Mouse (Mus musculus): ENCODE results near the gene Ptprs. TPM values are rescaled to one million over a fixed set of nuclear protein-coding genes. Genes with fewer than 3 reads are reported as not detected.
A peak's percentile ranks its signal among the peaks of the same experiment; 100 is the strongest.

Gene Ptprs
- 478 and 518 TPM in 2 replicates for polyA plus RNA-seq (2012; rRNA removed)

- Histone ChIP-seq H3K27ac (ENCODE audit: insufficient read depth, low read length) (peak within 1 kb of the TSS; percentile 76), H3K27me3 (ENCODE audit: control insufficient read depth, insufficient read depth, low read length) (no peaks in the 10 kb centered on the region), H3K4me3 (replicated peaks; ENCODE audit: insufficient read depth, low read depth, low read length) (peak within 1 kb of the TSS; percentile 83), H3K4me1 (ENCODE audit: control insufficient read depth, insufficient read depth, low read length) (peaks cover 4% of the 10 kb centered on the region; the same call in 1 of the 2 replicates)
- peak; percentile 98 for DNase-seq
- TF ChIP-seq CTCF (IDR thresholded peaks at IDR 0.05; ENCODE audit: borderline replicate concordance, insufficient read depth, low read depth, low read length): no peak
- no peak for TF ChIP-seq POLR2A (IDR thresholded peaks at IDR 0.05; ENCODE audit: borderline replicate concordance, insufficient read depth, low read length)
- 2% methylated on average over 27 of the region's 27 CpGs for WGBS
Observed at GRCm38 (mm10) chr17:56476402-56476752, at the start of gene Ptprs. TSS of gene Ptprs (minus strand) at chr17:56476483.

GRCm38 (mm10) chr17:56524943-56525342, 48.7 kb upstream of the Ptprs start:
- Histone ChIP-seq H3K4me1 (ENCODE audit: control insufficient read depth, insufficient read depth, low read length) (no peaks in the 10 kb centered on the region), H3K27me3 (ENCODE audit: control insufficient read depth, insufficient read depth, low read length) (no peaks in the 10 kb centered on the region), H3K27ac (ENCODE audit: insufficient read depth, low read length) (no peak overlapping the region), H3K4me3 (replicated peaks; ENCODE audit: insufficient read depth, low read depth, low read length) (no peak overlapping the region)
- 89% methylated on average over 4 of the region's 4 CpGs for WGBS
- DNase-seq: no peak
- no peak for TF ChIP-seq POLR2A (IDR thresholded peaks at IDR 0.05; ENCODE audit: borderline replicate concordance, insufficient read depth, low read length)
- TF ChIP-seq CTCF (IDR thresholded peaks at IDR 0.05; ENCODE audit: borderline replicate concordance, insufficient read depth, low read depth, low read length): no peak

- H3K4me1 ChIP-seq (ENCODE audit: control insufficient read depth, insufficient read depth, low read length): no peaks in the 10 kb centered on the region
- WGBS: 43% methylated on average over 1 of the region's 1 CpGs
- no peak overlapping the region for H3K4me3 ChIP-seq (replicated peaks; ENCODE audit: insufficient read depth, low read depth, low read length)
- no peak overlapping the region for H3K27ac ChIP-seq (ENCODE audit: insufficient read depth, low read length)
- no peaks in the 10 kb centered on the region for H3K27me3 ChIP-seq (ENCODE audit: control insufficient read depth, insufficient read depth, low read length)
- DNase-seq: no peak
- TF ChIP-seq CTCF (IDR thresholded peaks at IDR 0.05; ENCODE audit: borderline replicate concordance, insufficient read depth, low read depth, low read length): no peak
- no peak for TF ChIP-seq POLR2A (IDR thresholded peaks at IDR 0.05; ENCODE audit: borderline replicate concordance, insufficient read depth, low read length)
Observed at GRCm38 (mm10) chr17:56522744-56523143, 46.5 kb upstream of the Ptprs start.

- no peak overlapping the region for H3K27ac ChIP-seq (ENCODE audit: insufficient read depth, low read length)
- no peak overlapping the region for H3K4me3 ChIP-seq (replicated peaks; ENCODE audit: insufficient read depth, low read depth, low read length)
- no peaks in the 10 kb centered on the region; the same call in 1 of the 2 replicates for H3K4me1 ChIP-seq (ENCODE audit: control insufficient read depth, insufficient read depth, low read length)
- DNase-seq: no peak
- TF ChIP-seq POLR2A (IDR thresholded peaks at IDR 0.05; ENCODE audit: borderline replicate concordance, insufficient read depth, low read length): no peak
- TF ChIP-seq CTCF (IDR thresholded peaks at IDR 0.05; ENCODE audit: borderline replicate concordance, insufficient read depth, low read depth, low read length): no peak
- WGBS: 20% methylated on average over 13 of the region's 13 CpGs
- H3K27me3 ChIP-seq (ENCODE audit: control insufficient read depth, insufficient read depth, low read length): no peaks in the 10 kb centered on the region
Observed at GRCm38 (mm10) chr17:56515690-56516410, 39.6 kb upstream of the Ptprs start.

GRCm38 (mm10) chr17:56514916-56515315, 38.6 kb upstream of the Ptprs start:
- Histone ChIP-seq H3K27ac (ENCODE audit: insufficient read depth, low read length) (no peak overlapping the region), H3K4me3 (replicated peaks; ENCODE audit: insufficient read depth, low read depth, low read length) (no peak overlapping the region), H3K27me3 (ENCODE audit: control insufficient read depth, insufficient read depth, low read length) (no peaks in the 10 kb centered on the region), H3K4me1 (ENCODE audit: control insufficient read depth, insufficient read depth, low read length) (no peaks in the 10 kb centered on the region; the same call in 1 of the 2 replicates)
- TF ChIP-seq CTCF (IDR thresholded peaks at IDR 0.05; ENCODE audit: borderline replicate concordance, insufficient read depth, low read depth, low read length) (no peak), POLR2A (IDR thresholded peaks at IDR 0.05; ENCODE audit: borderline replicate concordance, insufficient read depth, low read length) (no peak)
- DNase-seq: no peak
- 45% methylated on average over 12 of the region's 12 CpGs for WGBS

GRCm38 (mm10) chr17:56514330-56514729, 38.0 kb upstream of the Ptprs start:
- peaks cover 2% of the 10 kb centered on the region for H3K4me1 ChIP-seq (ENCODE audit: control insufficient read depth, insufficient read depth, low read length)
- no peak for TF ChIP-seq CTCF (IDR thresholded peaks at IDR 0.05; ENCODE audit: borderline replicate concordance, insufficient read depth, low read depth, low read length)
- TF ChIP-seq POLR2A (IDR thresholded peaks at IDR 0.05; ENCODE audit: borderline replicate concordance, insufficient read depth, low read length): no peak
- H3K27me3 ChIP-seq (ENCODE audit: control insufficient read depth, insufficient read depth, low read length): no peaks in the 10 kb centered on the region
- no peak overlapping the region for H3K4me3 ChIP-seq (replicated peaks; ENCODE audit: insufficient read depth, low read depth, low read length)
- H3K27ac ChIP-seq (ENCODE audit: insufficient read depth, low read length): no peak overlapping the region
- no peak for DNase-seq

GRCm38 (mm10) chr17:56512310-56512709, 36.0 kb upstream of the Ptprs start, which contains the start of gene Znrf4:
TSS of gene Znrf4 (minus strand) at chr17:56512431.
- no peak for DNase-seq
- no peaks in the 10 kb centered on the region for H3K27me3 ChIP-seq (ENCODE audit: control insufficient read depth, insufficient read depth, low read length)
- H3K4me3 ChIP-seq (replicated peaks; ENCODE audit: insufficient read depth, low read depth, low read length): no peak within 1 kb of the TSS
- WGBS: 65% methylated on average over 22 of the region's 22 CpGs
- H3K27ac ChIP-seq (ENCODE audit: insufficient read depth, low read length): no peak within 1 kb of the TSS
- TF ChIP-seq CTCF (IDR thresholded peaks at IDR 0.05; ENCODE audit: borderline replicate concordance, insufficient read depth, low read depth, low read length) (no peak), POLR2A (IDR thresholded peaks at IDR 0.05; ENCODE audit: borderline replicate concordance, insufficient read depth, low read length) (no peak)
- H3K4me1 ChIP-seq (ENCODE audit: control insufficient read depth, insufficient read depth, low read length): peaks cover 6% of the 10 kb centered on the region

GRCm38 (mm10) chr17:56511707-56512090, 35.4 kb upstream of the Ptprs start:
- no peak overlapping the region for H3K4me3 ChIP-seq (replicated peaks; ENCODE audit: insufficient read depth, low read depth, low read length)
- H3K27me3 ChIP-seq (ENCODE audit: control insufficient read depth, insufficient read depth, low read length): no peaks in the 10 kb centered on the region
- peaks cover 9% of the 10 kb centered on the region for H3K4me1 ChIP-seq (ENCODE audit: control insufficient read depth, insufficient read depth, low read length)
- TF ChIP-seq CTCF (IDR thresholded peaks at IDR 0.05; ENCODE audit: borderline replicate concordance, insufficient read depth, low read depth, low read length): no peak
- TF ChIP-seq POLR2A (IDR thresholded peaks at IDR 0.05; ENCODE audit: borderline replicate concordance, insufficient read depth, low read length): no peak
- no peak for DNase-seq
- no peak overlapping the region for H3K27ac ChIP-seq (ENCODE audit: insufficient read depth, low read length)
- WGBS: 14% methylated on average over 29 of the region's 29 CpGs
